Mouse (Mus musculus): Measurements from ENCODE around the gene Sh2b2. TPM values are rescaled to one million over a fixed set of nuclear protein-coding genes. Genes with fewer than 3 reads are reported as not detected.

Gene Sh2b2
- polyA plus RNA-seq, 1 experiment from 2014 or later = 5.0 TPM

GRCm38 (mm10) chr5:136263342-136263741 is 17.0 kb upstream of the Sh2b2 start:
- no peak for ATAC-seq (ENCODE audit: borderline replicate concordance, extremely low read depth, low FRiP score, low TSS enrichment)
- no peak overlapping the region for H3K9ac ChIP-seq
- H3K4me3 ChIP-seq = no peak overlapping the region
- no peaks in the 10 kb centered on the region for H3K4me1 ChIP-seq
- no peak overlapping the region for H3K27ac ChIP-seq
- H3K36me3 ChIP-seq = no peaks in the 10 kb centered on the region
- WGBS = 80% methylated on average over 4 of the region's 4 CpGs
- H3K27me3 ChIP-seq = no peaks in the 10 kb centered on the region
- no peaks in the 10 kb centered on the region for H3K9me3 ChIP-seq
- no peak overlapping the region for H3K4me2 ChIP-seq

GRCm38 (mm10) chr5:136258919-136259318 is 12.6 kb upstream of the Sh2b2 start:
- H3K27ac ChIP-seq = no peak overlapping the region
- 0 out of 2 replicates have a peak, but pooled peaks have one; percentile 33 for ATAC-seq (ENCODE audit: borderline replicate concordance, extremely low read depth, low FRiP score, low TSS enrichment)
- no peaks in the 10 kb centered on the region for H3K4me1 ChIP-seq
- H3K4me2 ChIP-seq = no peak overlapping the region
- no peak overlapping the region for H3K9ac ChIP-seq
- WGBS = 29% methylated on average over 6 of the region's 6 CpGs
- no peaks in the 10 kb centered on the region for H3K27me3 ChIP-seq
- H3K36me3 ChIP-seq = no peaks in the 10 kb centered on the region
- H3K9me3 ChIP-seq = no peaks in the 10 kb centered on the region
- H3K4me3 ChIP-seq = no peak overlapping the region

- WGBS = 9% methylated on average over 17 of the region's 17 CpGs
- peak; percentile 43; the same call in 1 of the 2 replicates for ATAC-seq (ENCODE audit: borderline replicate concordance, extremely low read depth, low FRiP score, low TSS enrichment)
- Histone ChIP-seq H3K4me2 (no peak overlapping the region), H3K9me3 (no peaks in the 10 kb centered on the region), H3K9ac (no peak overlapping the region), H3K27ac (no peak overlapping the region), H3K36me3 (0 out of 2 replicates have a peak, but pooled peaks cover 5% of the 10 kb centered on the region), H3K4me1 (no peaks in the 10 kb centered on the region), H3K4me3 (no peak overlapping the region), H3K27me3 (no peaks in the 10 kb centered on the region)
Observed at GRCm38 (mm10) chr5:136252899-136253298, 6.5 kb upstream of the Sh2b2 start.

- no peaks in the 10 kb centered on the region for H3K27me3 ChIP-seq
- 0 out of 2 replicates have a peak, but pooled peaks cover 5% of the 10 kb centered on the region for H3K36me3 ChIP-seq
- no peak overlapping the region for H3K9ac ChIP-seq
- H3K9me3 ChIP-seq = no peaks in the 10 kb centered on the region
- no peak overlapping the region for H3K4me2 ChIP-seq
- H3K4me1 ChIP-seq = 0 out of 2 replicates have a peak, but pooled peaks cover under 1% of the 10 kb centered on the region
- H3K27ac ChIP-seq = no peak overlapping the region
- H3K4me3 ChIP-seq = no peak overlapping the region
- ATAC-seq (ENCODE audit: borderline replicate concordance, extremely low read depth, low FRiP score, low TSS enrichment) = no peak
- WGBS = 42% methylated on average over 7 of the region's 7 CpGs
Observed at GRCm38 (mm10) chr5:136251004-136251403, 4.6 kb upstream of the Sh2b2 start.

- no peaks in the 10 kb centered on the region for H3K27me3 ChIP-seq
- no peaks in the 10 kb centered on the region for H3K9me3 ChIP-seq
- no peak for ATAC-seq (ENCODE audit: borderline replicate concordance, extremely low read depth, low FRiP score, low TSS enrichment)
- WGBS = 61% methylated on average over 6 of the region's 6 CpGs
- H3K36me3 ChIP-seq = 0 out of 2 replicates have a peak, but pooled peaks cover 5% of the 10 kb centered on the region
- peaks cover 15% of the 10 kb centered on the region for H3K4me1 ChIP-seq
- no peak overlapping the region for H3K4me3 ChIP-seq
- H3K9ac ChIP-seq = no peak overlapping the region
- no peak overlapping the region for H3K27ac ChIP-seq
- no peak overlapping the region for H3K4me2 ChIP-seq
Observed at GRCm38 (mm10) chr5:136248441-136248840, 2.1 kb upstream of the Sh2b2 start.

- peak overlapping the region; percentile 86; the same call in 1 of the 2 replicates for H3K27ac ChIP-seq
- WGBS = 17% methylated on average over 15 of the region's 15 CpGs
Observed at GRCm38 (mm10) chr5:136245541-136246451, 560 bp downstream of the Sh2b2 start.

GRCm38 (mm10) chr5:136244762-136245540 is 1.4 kb downstream of the Sh2b2 start:
- no peaks in the 10 kb centered on the region for H3K9me3 ChIP-seq
- H3K36me3 ChIP-seq = 0 out of 2 replicates have a peak, but pooled peaks cover under 1% of the 10 kb centered on the region
- peak overlapping the region; percentile 86 for H3K27ac ChIP-seq
- peak overlapping the region; percentile 68 for H3K9ac ChIP-seq
- under 1% methylated on average over 47 of the region's 57 CpGs for WGBS
- ATAC-seq (ENCODE audit: borderline replicate concordance, extremely low read depth, low FRiP score, low TSS enrichment) = peak; percentile 84
- H3K4me1 ChIP-seq = peaks cover 19% of the 10 kb centered on the region
- peak overlapping the region; percentile 88 for H3K4me3 ChIP-seq
- peak overlapping the region; percentile 88 for H3K4me2 ChIP-seq
- H3K27me3 ChIP-seq = no peaks in the 10 kb centered on the region

More at GRCm38 (mm10) chr5:136245541-136246451, 560 bp downstream of the Sh2b2 start:
- Histone ChIP-seq H3K36me3 (0 out of 2 replicates have a peak, but pooled peaks cover 5% of the 10 kb centered on the region), H3K27me3 (no peaks in the 10 kb centered on the region), H3K4me1 (peaks cover 19% of the 10 kb centered on the region), H3K4me2 (peak overlapping the region; percentile 88), H3K9ac (peak overlapping the region; percentile 46), H3K9me3 (no peaks in the 10 kb centered on the region), H3K4me3 (peak overlapping the region; percentile 88)
- no peak for ATAC-seq (ENCODE audit: borderline replicate concordance, extremely low read depth, low FRiP score, low TSS enrichment)

GRCm38 (mm10) chr5:136243851-136244761 is 2.2 kb downstream of the Sh2b2 start:
- peak; percentile 32 for ATAC-seq (ENCODE audit: borderline replicate concordance, extremely low read depth, low FRiP score, low TSS enrichment)
- under 1% methylated on average over 65 of the region's 67 CpGs for WGBS
- Histone ChIP-seq H3K4me3 (peak overlapping the region; percentile 88), H3K36me3 (no peaks in the 10 kb centered on the region), H3K27me3 (no peaks in the 10 kb centered on the region), H3K27ac (peak overlapping the region; percentile 86), H3K4me1 (peaks cover 19% of the 10 kb centered on the region), H3K4me2 (peak overlapping the region; percentile 88), H3K9ac (peak overlapping the region; percentile 68), H3K9me3 (no peaks in the 10 kb centered on the region)

- Histone ChIP-seq H3K9ac (no peak overlapping the region), H3K36me3 (no peaks in the 10 kb centered on the region), H3K9me3 (no peaks in the 10 kb centered on the region), H3K27me3 (no peaks in the 10 kb centered on the region), H3K4me2 (no peak overlapping the region), H3K27ac (no peak overlapping the region), H3K4me1 (peaks cover 24% of the 10 kb centered on the region), H3K4me3 (no peak overlapping the region)
- ATAC-seq (ENCODE audit: borderline replicate concordance, extremely low read depth, low FRiP score, low TSS enrichment) = no peak
- WGBS = 80% methylated on average over 6 of the region's 6 CpGs
Observed at GRCm38 (mm10) chr5:136241161-136241560, 5.2 kb downstream of the Sh2b2 start.

- Histone ChIP-seq H3K36me3 (no peaks in the 10 kb centered on the region), H3K4me3 (no peak overlapping the region), H3K27ac (no peak overlapping the region), H3K4me1 (peaks cover 17% of the 10 kb centered on the region), H3K9me3 (no peaks in the 10 kb centered on the region), H3K27me3 (no peaks in the 10 kb centered on the region), H3K4me2 (no peak overlapping the region), H3K9ac (no peak overlapping the region)
- 55% methylated on average over 1 of the region's 1 CpGs for WGBS
- no peak for ATAC-seq (ENCODE audit: borderline replicate concordance, extremely low read depth, low FRiP score, low TSS enrichment)
Observed at GRCm38 (mm10) chr5:136240381-136240780, 6.0 kb downstream of the Sh2b2 start.

GRCm38 (mm10) chr5:136237607-136238006 is 8.7 kb downstream of the Sh2b2 start:
- Histone ChIP-seq H3K27ac (no peak overlapping the region), H3K4me2 (peak overlapping the region; percentile 55), H3K9me3 (no peaks in the 10 kb centered on the region), H3K4me1 (peaks cover 5% of the 10 kb centered on the region; the same call in 1 of the 2 replicates), H3K9ac (no peak overlapping the region), H3K4me3 (peak overlapping the region; percentile 27), H3K27me3 (no peaks in the 10 kb centered on the region; the same call in 1 of the 2 replicates), H3K36me3 (no peaks in the 10 kb centered on the region)
- no peak for ATAC-seq (ENCODE audit: borderline replicate concordance, extremely low read depth, low FRiP score, low TSS enrichment)
- 2% methylated on average over 19 of the region's 19 CpGs for WGBS
